Mouse (Mus musculus): ENCODE results near the gene Ovol1.
A peak's percentile ranks its signal among the peaks of the same experiment; 100 is the strongest.

Ovol1 gene

GRCm38 (mm10) chr19:5516906-5517505, 43.4 kb downstream of the Ovol1 start:
- DNase-seq, result no peak

GRCm38 (mm10) chr19:5515840-5516777, 44.3 kb downstream of the Ovol1 start:
- DNase-seq, result no peak

GRCm38 (mm10) chr19:5513005-5513349, 47.5 kb downstream of the Ovol1 start:
- no peak for DNase-seq

GRCm38 (mm10) chr19:5512091-5513004, 48.1 kb downstream of the Ovol1 start:
- DNase-seq, result no peak

GRCm38 (mm10) chr19:5511074-5511632, 49.3 kb downstream of the Ovol1 start:
- DNase-seq, result no peak

GRCm38 (mm10) chr19:5510031-5511026, 50.1 kb downstream of the Ovol1 start, which contains the start of gene Snx32:
Gene Snx32 (minus strand): TSS chr19:5510538.
- DNase-seq, result peak; percentile 98 to 99

- DNase-seq, result no peak
Observed at GRCm38 (mm10) chr19:5503687-5504086, 56.8 kb downstream of the Ovol1 start, which contains the start of gene 1700020D05Rik. Gene 1700020D05Rik (minus strand): TSS chr19:5503787.

GRCm38 (mm10) chr19:5500330-5500875, 60.0 kb downstream of the Ovol1 start:
- DNase-seq, result no peak
